Mouse (Mus musculus) cerebellum, adult 18-20 months (tissue): ENCODE measurements around the gene Kctd12.
A peak's percentile ranks its signal among the peaks of the same experiment; 100 is the strongest.

Source experiments
- DNase-seq, 2 experiments: peaks; one replicate each; pipeline ENCODE4 v3.0.0; 2021

The Kctd12 gene

GRCm38 (mm10) chr14:102982627-102983540 is at the start of gene Kctd12:
Gene Kctd12 (minus strand): TSS chr14:102982637.
- DNase-seq, result peak; percentile 81 to 83

DNA sequence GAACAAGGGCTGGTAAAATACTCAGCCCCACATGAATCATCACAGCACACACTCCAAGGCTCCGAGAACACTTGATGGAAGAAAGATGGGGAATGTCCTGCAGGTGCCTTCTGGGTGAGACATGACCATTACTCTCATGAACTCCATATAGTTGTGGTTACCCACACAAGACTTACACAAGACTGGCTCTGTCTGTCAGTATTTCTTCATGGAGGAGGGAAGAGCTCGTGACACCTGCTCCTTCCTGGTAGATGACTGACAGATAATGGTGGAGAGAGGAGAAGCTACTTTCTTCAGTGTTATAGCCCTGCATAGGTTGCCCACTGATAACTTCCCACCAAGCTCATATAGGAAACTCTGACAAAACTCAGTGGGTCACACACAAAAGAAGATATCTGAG is 46.8 kb upstream of the Kctd12 start:
- DNase-seq, result no peak

DNA sequence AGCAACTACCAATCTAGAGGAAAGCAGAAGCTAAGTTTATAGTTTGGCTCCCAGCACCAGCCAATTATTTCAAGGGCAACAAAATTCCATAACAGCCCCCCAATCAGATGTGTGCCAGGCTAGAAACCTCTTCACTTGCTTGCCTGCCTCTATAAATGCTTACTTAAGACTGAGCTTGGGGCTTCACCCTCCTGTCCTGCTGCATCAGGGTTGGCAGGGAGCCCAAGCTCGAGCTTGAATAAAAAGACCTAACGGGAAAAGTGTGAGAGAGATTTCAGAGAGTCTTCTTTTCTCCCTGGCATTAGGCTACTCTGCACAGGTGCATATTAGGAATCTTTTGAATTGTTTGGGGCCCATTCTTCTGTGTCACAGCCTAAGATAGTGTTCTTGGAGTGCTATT is 37.6 kb upstream of the Kctd12 start:
- no peak for DNase-seq

DNA sequence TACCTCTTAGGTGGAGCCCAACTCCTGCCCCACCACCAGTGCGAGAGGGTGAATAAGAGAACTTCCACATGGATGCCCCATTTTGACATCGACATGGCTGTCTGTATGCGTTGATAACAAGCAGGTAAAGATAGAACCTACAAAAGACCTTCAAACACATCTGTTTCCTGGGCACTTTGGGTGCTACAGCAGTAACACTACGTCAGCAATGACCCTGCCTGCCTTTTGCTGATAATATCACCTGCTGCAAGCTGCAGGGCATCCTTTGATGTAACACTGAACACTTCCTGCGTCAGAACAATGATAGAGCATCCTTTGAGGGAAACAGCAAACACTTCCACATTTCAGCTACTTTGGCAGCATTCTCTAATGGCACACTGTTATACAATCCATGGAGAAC is 34.6 kb upstream of the Kctd12 start:
- DNase-seq, result no peak

DNA sequence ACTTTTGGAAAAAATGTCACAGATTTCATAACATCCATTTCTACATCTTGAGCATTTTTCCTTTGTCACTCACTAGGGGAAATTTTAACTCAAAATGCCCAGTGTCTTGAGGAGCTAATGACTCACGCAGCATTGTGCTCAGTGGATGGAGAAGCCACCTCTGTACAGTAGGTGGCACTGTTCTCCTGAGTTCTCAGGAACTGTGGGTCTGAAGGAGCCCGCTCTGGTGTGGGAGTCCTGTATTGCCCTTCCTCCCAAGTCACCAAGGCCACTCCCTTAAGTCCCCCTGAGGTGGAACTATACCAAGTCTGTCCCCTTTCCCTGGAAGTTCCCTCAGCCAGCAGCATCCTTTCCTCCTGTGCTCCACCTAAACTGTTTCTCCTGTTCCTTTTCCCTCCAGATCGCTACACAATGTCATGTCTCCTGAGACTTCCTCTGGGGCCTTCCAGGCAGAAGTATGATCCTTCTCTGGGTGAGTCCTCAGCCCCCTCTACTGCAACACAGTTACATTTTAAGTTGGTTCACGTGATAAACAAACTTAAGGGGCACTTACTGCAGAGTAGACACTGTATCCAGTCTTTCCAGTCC is 30.2 kb upstream of the Kctd12 start:
- peak; percentile 59 to 67 for DNase-seq

GRCm38 (mm10) chr14:103011782-103012181 is 29.3 kb upstream of the Kctd12 start:
- DNase-seq, result peak; percentile 14 to 20

DNA sequence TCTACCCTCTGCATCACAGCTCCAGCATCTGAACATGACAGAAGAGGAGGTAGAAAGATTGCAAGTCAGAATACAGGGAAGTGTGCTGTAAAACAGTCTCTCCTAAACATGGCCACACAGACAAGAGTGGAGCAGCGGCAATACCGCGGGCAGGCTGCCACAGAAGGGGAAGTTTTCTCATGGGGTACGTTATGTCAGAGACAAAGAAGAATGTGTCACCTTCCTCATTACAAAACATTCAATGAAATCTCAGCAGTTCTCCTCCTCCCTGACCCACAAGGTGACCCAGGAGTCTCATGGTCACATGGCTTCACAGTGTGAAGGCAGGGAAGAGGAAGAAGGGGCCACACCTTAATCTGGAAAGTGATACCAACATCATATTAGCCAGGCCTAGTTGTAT is 25.3 kb upstream of the Kctd12 start:
- no peak for DNase-seq

DNA sequence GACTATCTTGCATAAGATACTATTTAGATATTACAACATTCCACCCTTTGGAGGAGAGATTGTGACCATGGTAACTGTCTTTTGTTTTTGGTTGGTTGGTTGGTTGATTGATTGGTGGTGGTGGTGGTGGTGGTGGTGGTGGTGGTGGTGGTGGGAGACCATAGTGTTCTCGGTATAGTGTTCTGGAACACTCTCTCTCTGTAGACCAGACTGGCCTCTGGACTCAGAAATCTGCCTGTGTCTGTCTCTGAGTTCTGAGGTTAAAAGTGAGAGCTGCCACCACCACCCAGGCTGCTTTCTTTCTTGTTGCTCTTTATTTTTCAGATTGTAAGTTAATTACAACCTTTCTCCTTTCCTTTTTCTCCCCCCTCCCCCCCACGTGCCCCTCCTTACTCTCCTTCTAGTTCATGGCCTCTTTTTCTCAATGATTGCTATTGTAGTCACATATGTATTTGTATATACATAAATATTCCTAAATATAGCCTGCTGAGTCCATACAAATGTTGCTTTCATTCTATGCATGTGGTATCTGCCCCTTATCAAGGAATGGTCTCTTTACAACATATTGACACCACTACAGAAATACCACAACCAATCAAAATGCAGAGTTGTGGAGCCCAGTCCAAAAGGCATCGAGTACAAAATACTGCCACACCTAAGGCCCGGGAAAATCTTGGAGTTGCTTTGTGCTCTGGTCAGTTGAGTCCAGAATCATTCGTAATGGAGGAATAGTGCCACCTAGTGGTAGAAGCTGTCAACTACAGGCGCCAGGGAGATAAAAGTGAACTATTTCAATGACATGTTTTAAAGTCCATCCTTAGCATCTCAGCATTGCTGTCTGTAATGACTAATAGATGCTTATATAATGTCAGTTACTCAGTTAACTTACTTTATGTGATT is 12.5 kb upstream of the Kctd12 start:
- peak; percentile 72 to 84 for DNase-seq

GRCm38 (mm10) chr14:102990765-102991164 is 8.3 kb upstream of the Kctd12 start:
- no peak for DNase-seq

DNA sequence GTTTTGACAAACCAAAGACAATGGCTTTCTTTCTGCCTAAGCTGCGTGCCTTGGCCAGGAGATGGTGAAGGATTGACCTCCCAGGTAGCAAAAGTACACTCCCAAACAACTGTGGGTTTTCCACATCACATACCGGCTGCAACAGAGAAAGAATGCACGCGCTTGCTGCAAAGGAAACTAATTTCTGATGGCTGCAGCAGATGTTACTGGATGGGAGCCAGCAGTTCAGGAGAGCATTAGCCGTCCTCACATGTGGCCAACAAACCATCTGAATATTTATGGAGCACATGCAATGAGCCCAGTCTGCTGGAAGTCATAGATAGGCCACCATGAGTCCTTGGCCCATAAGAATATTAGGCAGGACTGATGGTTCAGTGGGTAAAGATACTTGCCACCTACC is 7.4 kb upstream of the Kctd12 start:
- no peak for DNase-seq

GRCm38 (mm10) chr14:102989254-102989653 is 6.8 kb upstream of the Kctd12 start:
- DNase-seq, result no peak

- DNase-seq, result no peak
Observed at GRCm38 (mm10) chr14:102987626-102988025, 5.2 kb upstream of the Kctd12 start.

GRCm38 (mm10) chr14:102983686-102984085 is 1.2 kb upstream of the Kctd12 start:
- DNase-seq, result no peak

DNA sequence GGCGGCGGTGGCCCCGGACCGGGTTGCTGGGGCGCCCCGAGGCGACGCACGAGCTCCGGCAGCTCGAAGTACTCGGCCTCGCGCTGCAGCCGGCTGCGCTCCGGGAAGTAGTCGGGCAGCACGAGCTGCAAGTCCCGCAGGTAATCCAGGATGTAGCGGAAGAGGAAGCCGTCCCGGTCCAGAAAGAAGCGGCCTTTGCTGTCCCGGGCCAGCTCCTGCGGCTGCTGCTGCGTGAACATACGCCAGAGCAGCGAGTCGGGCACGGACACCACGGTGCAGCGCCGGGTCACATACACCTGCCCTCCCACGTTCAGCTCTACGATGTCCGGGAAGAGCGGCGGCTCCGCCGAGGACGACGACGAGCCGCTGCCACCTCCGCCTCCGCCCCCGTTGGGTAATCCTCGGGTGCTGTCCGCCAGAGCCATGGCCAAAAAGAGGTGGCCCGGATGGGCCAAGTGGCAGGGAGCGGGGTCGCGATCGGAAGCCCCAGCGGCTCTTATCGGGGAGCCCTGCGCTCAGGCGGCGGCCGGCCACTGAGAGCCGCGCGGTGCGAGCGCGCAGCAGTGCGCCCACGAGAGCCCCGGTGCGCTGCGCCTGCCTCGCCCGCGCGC is 316 bp downstream of the Kctd12 start:
- DNase-seq, result peak; percentile 42 to 78

DNA sequence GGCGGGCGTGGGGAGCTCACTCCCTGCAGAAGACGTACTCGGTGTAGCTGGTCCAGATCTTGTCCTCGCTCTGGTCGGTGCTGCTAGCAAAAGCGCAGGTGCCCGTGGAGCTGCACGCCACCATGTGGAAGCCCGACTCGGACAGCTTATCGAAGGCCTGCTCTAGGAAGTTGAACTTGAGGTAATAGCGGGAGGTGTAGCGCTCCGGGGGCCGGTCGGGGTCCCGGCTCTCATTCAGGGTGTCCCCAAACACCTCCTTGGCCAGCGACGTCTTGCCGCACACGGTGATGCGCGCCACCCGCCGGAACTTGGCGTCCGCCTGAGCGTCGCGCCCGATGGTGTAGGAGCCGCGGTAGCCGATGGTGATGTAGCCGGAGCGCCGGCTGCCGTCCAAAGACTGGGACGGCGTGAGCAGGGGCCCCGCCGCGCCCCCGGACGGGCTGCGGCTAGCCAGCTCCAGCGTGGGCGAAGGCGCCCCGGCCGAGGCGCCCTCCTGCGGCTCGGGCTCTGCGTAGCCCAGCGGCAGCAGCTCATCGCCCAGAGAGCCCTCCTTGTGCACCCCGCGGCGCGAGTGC is 909 bp downstream of the Kctd12 start:
- DNase-seq, result peak; percentile 76 to 77

DNA sequence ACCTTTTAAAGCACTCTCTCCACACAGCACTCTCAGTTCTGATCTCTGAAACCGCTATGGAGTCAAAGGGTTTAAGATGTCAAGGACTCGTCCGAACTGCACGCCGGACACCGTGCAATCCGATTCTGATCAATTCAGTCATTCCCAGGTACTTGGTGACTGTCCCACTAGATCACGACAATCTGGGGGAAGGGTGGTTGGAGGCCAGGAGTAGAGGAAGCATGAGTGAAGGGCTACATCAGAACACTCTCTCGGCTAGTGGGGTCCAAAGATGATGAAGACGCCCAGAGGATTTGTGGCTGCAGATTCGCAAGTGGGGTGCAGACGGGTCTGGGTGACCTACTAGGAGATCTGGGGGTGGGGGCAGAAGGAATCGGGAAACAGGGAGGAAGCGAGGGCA is 1.5 kb downstream of the Kctd12 start:
- no peak for DNase-seq

- DNase-seq, result peak; percentile 53 to 58
Observed at GRCm38 (mm10) chr14:102980481-102980880, 2.0 kb downstream of the Kctd12 start.

DNA sequence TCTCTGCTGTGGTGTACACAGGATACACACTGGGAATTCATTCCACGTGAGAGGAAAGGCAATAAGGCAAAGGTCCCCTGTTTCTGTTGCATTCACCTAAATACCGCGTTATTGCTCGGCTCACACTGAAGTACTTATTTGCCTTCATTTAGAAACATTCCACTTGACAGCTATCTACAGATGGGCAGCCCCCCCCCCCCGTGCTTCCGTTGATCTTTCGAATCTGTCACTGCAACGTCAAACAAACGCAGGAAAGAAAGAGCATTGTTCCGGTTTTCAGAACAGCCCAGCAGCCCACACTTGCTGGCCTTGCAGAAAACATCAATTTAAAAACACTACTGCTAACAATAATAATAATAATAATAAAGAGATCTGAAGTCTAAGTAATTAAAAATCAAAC is 2.6 kb downstream of the Kctd12 start:
- peak in 1 of 2 experiments; percentile 11 for DNase-seq

DNA sequence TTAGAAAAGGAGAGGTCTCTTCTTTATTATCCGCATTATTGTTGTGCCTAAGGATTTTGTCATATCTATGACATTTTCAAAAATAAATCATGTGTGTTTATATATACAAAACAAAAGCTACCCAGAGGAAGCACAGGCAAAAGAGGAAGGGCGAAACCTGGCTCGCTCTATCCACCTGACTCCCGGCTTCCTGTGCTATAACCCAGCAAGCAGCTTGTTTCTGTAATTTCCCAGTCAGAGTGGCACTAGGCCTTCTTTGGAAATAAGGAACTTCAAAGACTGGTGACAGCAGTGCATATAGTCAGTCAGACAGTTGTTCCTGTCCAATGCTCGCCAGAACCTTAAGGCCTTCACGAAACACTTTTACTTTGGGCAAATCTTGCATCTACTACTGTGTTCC is 6.6 kb downstream of the Kctd12 start:
- no peak for DNase-seq

DNA sequence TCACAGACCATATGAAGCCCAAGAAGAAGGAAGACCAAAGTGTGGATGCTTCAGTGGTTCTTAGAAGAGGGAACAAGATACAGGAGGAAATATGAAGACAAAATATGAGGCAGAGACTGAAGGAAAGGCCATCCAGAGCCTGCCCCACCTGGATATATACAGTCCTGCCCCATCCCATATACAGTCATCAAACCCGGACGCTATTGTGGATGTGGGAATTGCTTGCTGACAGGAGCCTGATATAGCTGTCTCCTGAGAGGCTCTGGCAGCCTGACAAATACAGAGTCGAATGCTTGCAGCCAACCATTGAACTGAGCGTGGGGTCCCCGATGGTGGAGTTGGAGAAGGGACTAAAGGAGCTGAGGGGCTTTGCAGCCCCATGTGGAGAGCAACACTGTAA is 13.6 kb downstream of the Kctd12 start:
- DNase-seq, result no peak

DNA sequence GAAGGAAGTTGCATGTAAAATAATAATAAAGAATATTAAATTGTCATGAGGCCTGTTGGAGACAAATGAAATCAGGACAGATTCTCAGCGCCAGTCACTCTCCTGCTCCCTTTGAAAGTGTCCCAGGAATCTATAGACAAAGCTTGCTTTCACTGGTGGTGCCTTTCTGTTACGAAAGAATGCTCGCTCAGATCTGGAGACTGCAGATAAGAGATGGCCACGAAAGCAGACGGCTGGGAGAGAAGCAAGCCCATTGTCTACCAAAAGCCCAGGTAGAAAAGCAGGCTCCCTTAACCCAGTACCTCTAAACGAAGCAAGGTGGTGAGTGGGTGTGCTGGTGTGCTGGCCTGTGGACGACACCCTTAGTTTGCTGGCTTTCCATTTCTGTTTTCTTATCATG is 16.2 kb downstream of the Kctd12 start:
- no peak for DNase-seq

- DNase-seq, result no peak
Observed at GRCm38 (mm10) chr14:102965841-102966240, 16.6 kb downstream of the Kctd12 start.

- no peak for DNase-seq
Observed at GRCm38 (mm10) chr14:102962019-102962418, 20.4 kb downstream of the Kctd12 start.
